Mouse (Mus musculus) liver, embryonic 14.5 days (tissue): ENCODE results near the gene Odaph. TPM values are rescaled to one million over a fixed set of nuclear protein-coding genes. Genes with fewer than 3 reads are reported as not detected.
A peak's percentile ranks its signal among the peaks of the same experiment; 100 is the strongest.

Experiments
- ATAC-seq: fragments of 200-750 bp; cut with Nextera tagmentation; 2 replicates; pipeline ENCODE4 v1.8.0; 2017; ENCODE audit warnings: moderate number of reproducible peaks, mild to moderate bottlenecking, moderate library complexity; ENCODE audit not compliant: insufficient read depth
- DNase-seq, 3 experiments: peaks; one replicate each; pipeline ENCODE4 v3.0.0-alpha.2; 2012 to 2013; ENCODE audit warnings: low read depth in 3 of 3, low spot score in 3 of 3
- H3K27ac ChIP-seq: fragments of 300-500 bp; sonication (generic); 2 replicates; pipeline ENCODE4 v1.5.1; 2014; ENCODE audit warnings: moderate library complexity, mild to moderate bottlenecking, control low read depth, inconsistent platforms
- H3K27me3 ChIP-seq: fragments of 300-500 bp; sonication (generic); 2 replicates; pipeline ENCODE4 v1.6.1; 2014; ENCODE audit warnings: mild to moderate bottlenecking, low read length, moderate library complexity; ENCODE audit not compliant: control insufficient read depth, insufficient read depth
- H3K36me3 ChIP-seq: fragments of 300-500 bp; sonication (generic); replicated peaks from 2 replicates; pipeline ENCODE4 v1.6.1; 2014; ENCODE audit warnings: low read depth; ENCODE audit not compliant: control insufficient read depth, insufficient read depth
- H3K4me1 ChIP-seq, 2 experiments: fragments of 200-500 bp in 1 of 2; fragments of 300-500 bp in 1 of 2; sonication (generic) in 1 of 2; replicated peaks; 2 replicates each; pipeline ENCODE4 v1.6.1; 2012 to 2014; ENCODE audit warnings: antibody characterized with exemption in 1 of 2, inconsistent platforms in 1 of 2, low read length in 1 of 2; ENCODE audit not compliant: control insufficient read depth in 2 of 2, insufficient read depth in 2 of 2
- H3K4me2 ChIP-seq: fragments of 300-500 bp; sonication (generic); 2 replicates; pipeline ENCODE4 v1.6.1; 2014; ENCODE audit warnings: low read depth, mild to moderate bottlenecking, control low read depth, moderate library complexity
- H3K4me3 ChIP-seq, 2 experiments: fragments of 200-500 bp in 1 of 2; fragments of 300-500 bp in 1 of 2; sonication (generic) in 1 of 2; 2 replicates each; pipeline ENCODE4 v1.5.1; 2012 to 2014; ENCODE audit warnings: low read depth in 2 of 2, low read length in 2 of 2, mild to moderate bottlenecking in 2 of 2, control low read depth in 1 of 2, inconsistent platforms in 1 of 2, moderate library complexity in 1 of 2; ENCODE audit not compliant: insufficient read depth in 1 of 2
- H3K9ac ChIP-seq: fragments of 300-500 bp; sonication (generic); replicated peaks from 2 replicates; pipeline ENCODE4 v1.6.1; 2014; ENCODE audit warnings: mild to moderate bottlenecking, control low read depth, moderate library complexity
- H3K9me3 ChIP-seq: fragments of 300-500 bp; sonication (generic); 2 replicates; pipeline ENCODE4 v1.6.1; 2016; ENCODE audit warnings: low read length, mixed read lengths; ENCODE audit not compliant: control insufficient read depth
- CTCF ChIP-seq: IDR thresholded peaks from 2 replicates; pipeline ENCODE4 v1.5.1; 2016; ENCODE audit warnings: antibody characterized with exemption, low read depth, control low read depth
- EP300 ChIP-seq: IDR thresholded peaks from 2 replicates; pipeline ENCODE4 v1.6.1; 2016; ENCODE audit warnings: antibody characterized with exemption, low read depth
- WGBS: fragments of 180-500 bp; shearing (Covaris S2); extraction: QIAGEN DNeasy Blood & Tissue Kit; methylation state at CpG from one replicate; pipeline ENCODE4 v1.1.7; 2014; ENCODE audit not compliant: insufficient replicate concordance; 5-methylcytosine and 5-hydroxymethylcytosine counted together
- polyA plus RNA-seq, 2 experiments: library from polyadenylated mRNA; depleted of rRNA in 1 of 2; stranded (reverse) in 1 of 2; unstranded in 1 of 2; fragments of >200 nt; fragmentation: Nextera tagmentation in 1 of 2; extraction: Ambion mirVana in 1 of 2; gene quantifications; 2 replicates each; pipeline versions ENCODE4 v1.2.1 to v1.2.3; 2012 to 2014

Odaph gene
- polyA plus RNA-seq, 2 experiments, result not detected

DNA sequence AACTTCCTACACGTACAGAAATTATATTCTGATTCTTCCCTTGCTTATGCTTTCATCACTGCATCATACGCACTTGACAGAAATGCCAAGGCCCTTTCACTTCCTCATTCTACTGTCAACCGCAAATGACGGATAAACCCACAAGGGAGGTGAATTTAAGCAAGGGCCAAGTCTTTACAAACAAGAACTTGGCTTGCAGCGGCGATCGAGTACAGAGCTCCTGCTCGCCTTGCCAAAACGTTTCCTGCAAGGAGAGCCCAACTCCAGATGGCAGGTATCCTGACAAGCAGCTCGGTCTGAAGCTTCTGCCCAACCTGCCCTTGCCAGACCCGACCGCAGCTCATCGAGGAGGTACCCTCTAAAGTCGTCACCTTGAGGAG lies 25.0 kb upstream of the Odaph start:
- WGBS, result under 1% methylated on average over 14 of the region's 14 CpGs
- ATAC-seq (no peak), DNase-seq (peak; percentile 39 to 63 (median 42))
- Histone ChIP-seq H3K4me3 (peak overlapping the region; percentile 80 to 90), H3K4me1 (peaks cover 29 to 30% of the 10 kb centered on the region in 2 experiments), H3K4me2 (peak overlapping the region; percentile 96), H3K27ac (peak overlapping the region; percentile 91), H3K9ac (peak overlapping the region; percentile 93), H3K9me3 (no peaks in the 10 kb centered on the region), H3K36me3 (peaks cover 4% of the 10 kb centered on the region), H3K27me3 (no peaks in the 10 kb centered on the region)
- no peak for TF ChIP-seq CTCF
- no peak for TF ChIP-seq EP300

- H3K9ac ChIP-seq, result peak within 1 kb of the TSS; percentile 93
- H3K36me3 ChIP-seq, result peaks cover 2% of the 10 kb centered on the region; the same call in 1 of the 2 replicates
- H3K4me1 ChIP-seq, result peaks cover 27% of the 10 kb centered on the region in 2 experiments
- WGBS, result 0% methylated on average over 65 of the region's 65 CpGs
- peak; percentile 94 for ATAC-seq
- H3K27ac ChIP-seq, result peak within 1 kb of the TSS; percentile 91
- DNase-seq, result peak; percentile 91 to 93 (median 92)
- peak within 1 kb of the TSS; percentile 96 for H3K4me2 ChIP-seq
- no peaks in the 10 kb centered on the region for H3K9me3 ChIP-seq
- TF ChIP-seq EP300 (peak; percentile 40; the same call in 1 of the 2 replicates), CTCF (0 out of 2 replicates have a peak, but pooled peaks have one; percentile 17)
- peak within 1 kb of the TSS; percentile 80 to 90 for H3K4me3 ChIP-seq
- no peaks in the 10 kb centered on the region for H3K27me3 ChIP-seq
Observed at GRCm38 (mm10) chr5:91962639-91963440, 24.4 kb upstream of the Odaph start, which contains the start of gene Rchy1. TSS of gene Rchy1 (minus strand) at chr5:91963068.

GRCm38 (mm10) chr5:91972046-91972445 lies 15.2 kb upstream of the Odaph start:
- H3K4me1 ChIP-seq, result no peaks in the 10 kb centered on the region
- H3K36me3 ChIP-seq, result no peaks in the 10 kb centered on the region
- H3K27me3 ChIP-seq, result no peaks in the 10 kb centered on the region
- TF ChIP-seq EP300 (no peak), CTCF (no peak)
- H3K9me3 ChIP-seq, result no peaks in the 10 kb centered on the region
- no peak overlapping the region for H3K9ac ChIP-seq
- H3K4me2 ChIP-seq, result no peak overlapping the region
- H3K27ac ChIP-seq, result no peak overlapping the region
- H3K4me3 ChIP-seq, result no peak overlapping the region
- ATAC-seq (no peak), DNase-seq (no peak)
- 78% methylated on average over 3 of the region's 3 CpGs for WGBS

DNA sequence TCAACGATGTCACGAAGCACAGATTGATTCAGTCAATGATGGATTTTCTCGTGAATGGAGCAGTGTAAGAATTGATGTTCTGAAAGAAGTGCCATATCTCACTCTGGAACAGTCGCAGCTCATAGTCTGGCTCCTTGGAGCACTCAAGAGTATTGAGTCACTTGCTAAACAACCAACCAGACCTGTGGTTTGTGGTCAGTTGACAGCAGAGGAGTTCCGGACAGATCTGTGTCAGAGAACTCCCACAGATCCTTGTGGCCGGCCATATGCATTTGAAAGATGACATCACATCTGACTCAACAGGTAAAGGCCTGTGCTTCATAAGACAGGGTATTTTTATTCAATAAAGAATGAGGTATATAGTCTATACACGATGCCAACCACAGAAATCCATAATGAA lies 13.3 kb upstream of the Odaph start:
- no peak overlapping the region for H3K4me3 ChIP-seq
- H3K9me3 ChIP-seq, result no peaks in the 10 kb centered on the region
- H3K27me3 ChIP-seq, result no peaks in the 10 kb centered on the region
- DNase-seq (no peak), ATAC-seq (no peak)
- no peak overlapping the region for H3K9ac ChIP-seq
- TF ChIP-seq EP300 (no peak), CTCF (no peak)
- H3K4me1 ChIP-seq, result no peaks in the 10 kb centered on the region
- H3K36me3 ChIP-seq, result no peaks in the 10 kb centered on the region
- H3K4me2 ChIP-seq, result no peak overlapping the region
- 42% methylated on average over 7 of the region's 7 CpGs for WGBS
- H3K27ac ChIP-seq, result no peak overlapping the region

GRCm38 (mm10) chr5:91975758-91976157 lies 11.5 kb upstream of the Odaph start:
- Histone ChIP-seq H3K9ac (no peak overlapping the region), H3K9me3 (no peaks in the 10 kb centered on the region), H3K27me3 (no peaks in the 10 kb centered on the region), H3K4me3 (no peak overlapping the region), H3K27ac (no peak overlapping the region), H3K4me2 (no peak overlapping the region), H3K4me1 (no peaks in the 10 kb centered on the region), H3K36me3 (no peaks in the 10 kb centered on the region)
- WGBS, result 77% methylated on average over 9 of the region's 9 CpGs
- TF ChIP-seq EP300, result no peak
- DNase-seq (no peak), ATAC-seq (no peak)
